Mouse (Mus musculus) ES-E14 (cell line): ENCODE results near the gene Acsf2. TPM values are rescaled to one million over a fixed set of nuclear protein-coding genes. Genes with fewer than 3 reads are reported as not detected.
"Not testable (repeated sequence)": the region's sequence is repeated elsewhere in the genome, so short reads cannot be mapped to it uniquely, and the experiment has no call there.

ENCODE experiments used
- DNase-seq: peaks from one replicate; pipeline ENCODE4 v3.0.0-alpha.2; 2013; ENCODE audit warnings: low read depth, low spot score
- H3K27ac ChIP-seq: 2 replicates; pipeline ENCODE4 v1.5.1; 2012; ENCODE audit warnings: low read depth, mild to moderate bottlenecking, low read length, moderate library complexity, mixed read lengths; ENCODE audit not compliant: poor library complexity, insufficient read depth, severe bottlenecking
- H3K36me3 ChIP-seq: 2 replicates; pipeline ENCODE4 v1.6.1; 2012; ENCODE audit warnings: mild to moderate bottlenecking, low read length, moderate library complexity, mixed read lengths; ENCODE audit not compliant: control insufficient read depth, poor library complexity, insufficient read depth, severe bottlenecking
- H3K4me1 ChIP-seq, 2 experiments: fragments of 150-350 bp in 1 of 2; sonication (generic) in 1 of 2; 2 replicates each; pipeline ENCODE4 v1.6.1; 2012; ENCODE audit warnings: low read length in 2 of 2, mild to moderate bottlenecking in 1 of 2, mixed read lengths in 1 of 2; ENCODE audit not compliant: control insufficient read depth in 2 of 2, insufficient read depth in 2 of 2, poor library complexity in 1 of 2
- H3K4me3 ChIP-seq, 2 experiments: fragments of 150-350 bp in 1 of 2; sonication (generic) in 1 of 2; 2 replicates each; pipeline ENCODE4 v1.5.1; 2012; ENCODE audit warnings: low read length in 2 of 2, low read depth in 1 of 2, mild to moderate bottlenecking in 1 of 2, mixed read lengths in 1 of 2; ENCODE audit not compliant: insufficient read depth in 1 of 2, poor library complexity in 1 of 2, severe bottlenecking in 1 of 2
- H3K9ac ChIP-seq: 2 replicates; pipeline ENCODE4 v1.6.1; 2012; ENCODE audit warnings: low read depth, mild to moderate bottlenecking, low read length, mixed read lengths; ENCODE audit not compliant: poor library complexity, insufficient read depth, severe bottlenecking
- H3K9me3 ChIP-seq: fragments of 150-350 bp; sonication (generic); 2 replicates; pipeline ENCODE4 v1.6.1; 2012; ENCODE audit warnings: low read depth, mild to moderate bottlenecking, low read length; ENCODE audit not compliant: control insufficient read depth, insufficient read depth
- CHD2 ChIP-seq: IDR thresholded peaks from 2 replicates; pipeline ENCODE4 v1.6.1; 2014; ENCODE audit warnings: mild to moderate bottlenecking, low read depth, low read length, inconsistent platforms
- HCFC1 ChIP-seq: IDR thresholded peaks from 2 replicates; pipeline ENCODE4 v1.6.1; 2012; ENCODE audit warnings: low read length, inconsistent platforms, borderline replicate concordance; ENCODE audit not compliant: insufficient read depth
- MAFK ChIP-seq: IDR thresholded peaks from 2 replicates; pipeline ENCODE4 v1.6.1; 2014; ENCODE audit warnings: mild to moderate bottlenecking, low read depth, low read length, inconsistent platforms; ENCODE audit not compliant: insufficient read depth
- ZC3H11A ChIP-seq: IDR thresholded peaks from 2 replicates; pipeline ENCODE4 v1.6.1; 2012; ENCODE audit warnings: low read depth, mild to moderate bottlenecking, inconsistent platforms, low read length, borderline replicate concordance
- ZNF384 ChIP-seq: IDR thresholded peaks from 2 replicates; pipeline ENCODE4 v1.6.1; 2012; ENCODE audit warnings: low read depth, low read length, inconsistent platforms
- in situ Hi-C, 2 experiments: fragments of 600-800 bp; cut with MboI; formaldehyde crosslinking; loops; one replicate each; pipeline ENCODE4 v1.15.1; 2025; ENCODE audit warnings: low sequenced_read_pairs in 2 of 2, inconsistent platforms in 1 of 2; ENCODE audit not compliant: unreplicated experiment in 2 of 2
- total RNA-seq: library from RNA; depleted of rRNA; stranded (reverse); fragments of 300-350 nt; gene quantifications from 2 replicates; pipeline ENCODE4 v1.2.3, GENCODE M21; 2012; rRNA removed

Gene Acsf2
- total RNA-seq = 5.9 and 7.4 TPM in 2 replicates

GRCm38 (mm10) chr11:94601321-94602281 is at the start of gene Acsf2:
Gene Acsf2 (minus strand): TSS chr11:94601871.
- in situ Hi-C loops = no loop called here
- TF ChIP-seq MAFK (no peak), CHD2 (no peak), ZC3H11A (no peak), ZNF384 (no peak)
- Histone ChIP-seq H3K27ac (no peak within 1 kb of the TSS), H3K4me3 (peak within 1 kb of the TSS; percentile 61 to 74), H3K36me3 (no peaks in the 10 kb centered on the region), H3K9ac (peak within 1 kb of the TSS; percentile 76), H3K4me1 (peaks cover under 1 to 12% of the 10 kb centered on the region in 2 experiments; a peak in 1 of 4 replicates), H3K9me3 (no peaks in the 10 kb centered on the region)
- DNase-seq = peak; percentile 61

- H3K4me1 ChIP-seq, H3K9me3 ChIP-seq, H3K4me3 ChIP-seq, H3K27ac ChIP-seq, H3K9ac ChIP-seq, in situ Hi-C loops, DNase-seq: not testable (repeated sequence)
- peaks cover 34% of the 10 kb centered on the region for H3K36me3 ChIP-seq
These were observed 49.6 kb upstream of the Acsf2 start for GRCm38 (mm10) chr11:94651241-94651640.

- H3K36me3 ChIP-seq = peaks cover 67% of the 10 kb centered on the region
- no peaks in the 10 kb centered on the region for H3K9me3 ChIP-seq
- no peak for DNase-seq
- in situ Hi-C loops = no loop called here
- H3K4me1 ChIP-seq = 0 out of 4 replicates have a peak, but pooled peaks cover 0 to 3% of the 10 kb centered on the region in 2 experiments
- no peak overlapping the region for H3K4me3 ChIP-seq
- TF ChIP-seq MAFK (no peak), HCFC1 (no peak), CHD2 (no peak), ZNF384 (no peak), ZC3H11A (no peak)
- H3K9ac ChIP-seq = no peak overlapping the region
- H3K27ac ChIP-seq = no peak overlapping the region
These were observed 44.8 kb upstream of the Acsf2 start for GRCm38 (mm10) chr11:94646457-94646856.

GRCm38 (mm10) chr11:94644461-94645219 is 43.0 kb upstream of the Acsf2 start:
- no peak for DNase-seq
- H3K9ac ChIP-seq = no peak overlapping the region
- in situ Hi-C loops = no loop called here
- H3K27ac ChIP-seq = no peak overlapping the region
- H3K4me1 ChIP-seq = 0 out of 4 replicates have a peak, but pooled peaks cover 0 to 3% of the 10 kb centered on the region in 2 experiments
- H3K9me3 ChIP-seq = no peaks in the 10 kb centered on the region
- TF ChIP-seq HCFC1 = no peak
- TF ChIP-seq ZC3H11A = no peak
- TF ChIP-seq CHD2 = no peak
- no peak for TF ChIP-seq ZNF384
- TF ChIP-seq MAFK = no peak
- H3K4me3 ChIP-seq = no peak overlapping the region
- H3K36me3 ChIP-seq = peaks cover 63% of the 10 kb centered on the region
